Mouse (Mus musculus) layer of hippocampus, postnatal 14 days (tissue): ENCODE measurements around the gene Sh3bgr. TPM values are rescaled to one million over a fixed set of nuclear protein-coding genes. Genes with fewer than 3 reads are reported as not detected.

ENCODE experiments used
- DNase-seq, 2 experiments: peaks; one replicate each; pipeline ENCODE4 v3.0.0; 2021 to 2022; ENCODE audit warnings: low spot score in 2 of 2, mixed read lengths in 1 of 2
- long read RNA-seq, 2 experiments: library from polyadenylated mRNA; stranded (forward); transcript quantifications; one replicate each; pipeline ENCODE4 v2.0.0; 2021
- total RNA-seq, 2 experiments: library from RNA; stranded (reverse); gene quantifications; 2 replicates each; pipeline ENCODE4 v1.2.3; 2021

Sh3bgr gene
- 1 to 10 TPM; 1.4 to 2.1 TPM for total RNA-seq
- long read RNA-seq, experiment 1, partial matches to known transcripts: 0 of 1 reads
- long read RNA-seq, experiment 1, other reads (novel, unspliced or antisense): 0 of 1 reads
- long read RNA-seq, experiment 2, partial matches to known transcripts: 0 of 1 reads
- long read RNA-seq, experiment 2, other reads (novel, unspliced or antisense): 1 of 1 reads

DNA sequence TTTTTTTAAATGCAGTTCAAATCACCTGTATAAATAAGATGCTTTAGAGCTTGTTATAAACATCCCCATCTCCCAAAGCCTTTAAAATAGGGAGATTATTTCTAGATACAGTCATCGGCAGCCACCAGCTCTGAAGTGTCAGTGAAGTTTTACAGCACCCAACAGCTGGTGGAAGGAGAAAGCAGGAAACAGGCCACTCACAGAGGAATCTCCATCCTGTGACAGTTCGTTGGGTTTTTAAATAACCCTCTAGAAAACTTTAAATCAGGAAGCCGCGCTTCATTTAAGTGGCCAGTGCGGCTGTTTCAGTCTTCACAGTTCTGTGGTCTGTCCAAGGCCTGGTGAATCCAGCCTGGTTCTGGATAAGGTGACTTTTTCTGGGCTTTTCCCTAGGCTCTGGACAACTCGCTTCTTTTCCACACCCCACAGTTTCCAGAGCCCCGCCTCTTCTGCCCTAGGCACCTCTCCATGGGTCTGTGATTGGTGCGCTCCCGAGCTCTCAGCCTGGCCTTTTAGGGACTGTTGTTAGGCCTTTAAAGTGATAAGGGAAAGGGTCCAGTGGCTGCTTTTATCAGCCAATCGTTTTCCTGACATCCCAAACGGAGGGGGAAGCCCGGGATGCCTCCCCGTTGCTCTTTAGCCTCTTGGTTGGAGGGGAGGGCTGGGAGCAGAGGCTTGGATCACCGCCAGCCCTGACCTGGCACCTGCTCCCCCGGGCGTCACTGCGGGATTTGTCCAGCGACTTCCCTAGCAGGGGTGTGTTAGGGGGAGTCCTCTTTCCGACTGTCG lies at the start of gene Sh3bgr:
Sh3bgr (plus strand) TSS at position 538 of the 789 bp plus-strand sequence.
- DNase-seq: peak in 1 of 2 experiments; percentile 28

DNA sequence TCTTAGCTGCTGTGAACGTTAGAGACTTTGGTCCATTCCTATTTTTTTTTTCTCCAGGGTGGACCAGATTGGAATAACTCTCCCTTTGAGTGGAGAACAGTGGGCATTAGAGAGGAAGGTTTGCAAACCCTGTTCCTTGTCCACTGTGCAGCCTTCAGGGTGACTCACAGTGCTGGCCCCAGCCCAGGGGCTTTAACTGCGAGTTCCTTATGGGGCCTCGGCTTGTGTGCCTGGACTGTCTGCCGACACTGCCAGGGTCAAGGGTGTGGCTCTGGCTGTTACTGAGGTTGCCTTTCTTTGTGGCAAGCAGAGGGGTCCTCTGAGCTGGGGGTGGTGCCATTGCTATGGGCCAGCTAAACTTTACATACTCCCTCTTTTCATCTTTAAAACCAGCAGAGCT lies 49.3 kb upstream of the Sh3bgr start:
- DNase-seq: no peak

DNA sequence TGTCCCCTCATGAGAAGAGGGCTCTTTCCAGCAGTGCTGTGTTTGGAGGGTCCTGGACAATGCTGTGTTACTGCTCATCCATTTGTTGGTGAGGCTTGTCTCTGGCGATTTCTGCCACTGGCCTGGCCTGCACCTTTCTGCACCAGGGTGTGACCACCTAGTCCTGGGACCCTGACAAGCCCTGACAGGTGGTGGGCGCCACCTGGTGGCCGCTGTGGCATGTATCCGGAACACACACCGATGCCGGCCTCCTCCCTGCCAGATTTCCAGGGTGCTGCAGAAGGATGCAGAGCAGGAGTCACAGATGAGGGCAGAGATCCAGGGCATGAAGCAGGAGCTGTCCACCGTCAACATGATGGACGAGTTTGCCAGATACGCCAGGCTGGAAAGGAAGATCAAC lies 48.7 kb upstream of the Sh3bgr start:
- DNase-seq: peak; percentile 56 to 64

DNA sequence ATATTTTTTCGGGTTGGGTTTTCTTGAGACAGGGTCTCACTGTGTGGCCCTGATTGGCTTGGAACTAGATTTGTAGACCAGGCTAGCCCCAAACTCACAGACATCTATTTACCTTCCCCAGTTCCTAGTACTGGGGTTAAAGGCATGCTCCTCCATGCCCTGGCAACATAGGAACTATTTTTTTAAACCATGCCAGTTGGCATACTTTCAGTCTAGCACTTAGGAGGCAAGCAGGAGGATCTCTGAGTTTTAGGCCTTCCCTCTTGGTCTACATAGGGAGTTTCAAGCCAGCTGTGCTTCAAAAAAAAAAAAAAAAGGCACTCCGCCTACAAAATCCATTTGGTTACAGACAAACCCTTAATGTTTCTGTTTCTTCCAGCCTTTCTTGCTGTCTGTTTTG lies 45.8 kb upstream of the Sh3bgr start:
- DNase-seq: no peak

GRCm38 (mm10) chr16:96156019-96156418 lies 44.2 kb upstream of the Sh3bgr start:
- peak; percentile 45 to 61 for DNase-seq

DNA sequence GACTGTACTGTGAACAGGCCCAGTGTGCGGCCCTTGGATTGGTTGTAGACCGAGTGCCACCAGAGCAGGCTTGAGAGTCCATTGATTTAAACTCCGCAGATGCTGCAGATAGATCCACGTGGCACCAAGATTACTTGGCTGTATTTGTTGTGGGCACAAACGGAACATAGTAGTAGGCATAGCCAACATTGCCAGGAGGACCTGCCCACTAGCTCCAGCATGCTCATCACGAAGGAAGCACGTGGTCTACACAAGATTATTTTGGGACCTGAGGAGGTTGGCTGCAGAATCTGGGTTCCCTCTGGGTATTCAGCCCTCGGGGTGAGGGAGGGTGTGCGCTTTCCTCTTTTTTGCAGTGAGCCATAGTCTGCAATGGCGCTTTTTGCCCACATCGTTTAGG lies 43.1 kb upstream of the Sh3bgr start:
- peak; percentile 27 to 67 for DNase-seq

DNA sequence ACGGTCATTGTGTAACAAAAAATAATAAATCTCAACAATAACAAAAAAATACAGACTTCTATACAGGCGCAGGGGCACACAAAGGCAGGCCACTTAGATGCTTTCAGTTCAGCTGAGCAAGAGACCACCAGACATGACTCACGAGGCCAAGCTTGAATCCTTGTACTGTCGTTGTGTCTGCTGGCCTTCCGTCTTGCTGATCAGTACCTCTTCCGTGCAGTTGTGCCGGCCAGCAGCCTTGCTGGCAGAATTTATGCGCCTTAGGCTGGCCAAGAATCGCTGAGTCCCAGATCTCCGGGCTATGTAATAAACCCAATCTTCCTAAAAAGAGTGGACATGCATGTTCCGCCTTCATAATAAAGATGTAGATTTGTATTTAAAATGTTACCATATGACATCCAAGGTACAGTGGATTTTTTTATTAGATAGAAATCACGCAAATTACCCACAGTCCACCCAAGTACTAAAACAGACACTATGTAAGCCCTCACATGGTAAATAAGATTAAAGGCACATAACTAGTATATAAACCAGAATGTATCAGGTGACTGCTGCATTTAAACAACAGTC lies 41.7 kb upstream of the Sh3bgr start:
- no peak for DNase-seq

DNA sequence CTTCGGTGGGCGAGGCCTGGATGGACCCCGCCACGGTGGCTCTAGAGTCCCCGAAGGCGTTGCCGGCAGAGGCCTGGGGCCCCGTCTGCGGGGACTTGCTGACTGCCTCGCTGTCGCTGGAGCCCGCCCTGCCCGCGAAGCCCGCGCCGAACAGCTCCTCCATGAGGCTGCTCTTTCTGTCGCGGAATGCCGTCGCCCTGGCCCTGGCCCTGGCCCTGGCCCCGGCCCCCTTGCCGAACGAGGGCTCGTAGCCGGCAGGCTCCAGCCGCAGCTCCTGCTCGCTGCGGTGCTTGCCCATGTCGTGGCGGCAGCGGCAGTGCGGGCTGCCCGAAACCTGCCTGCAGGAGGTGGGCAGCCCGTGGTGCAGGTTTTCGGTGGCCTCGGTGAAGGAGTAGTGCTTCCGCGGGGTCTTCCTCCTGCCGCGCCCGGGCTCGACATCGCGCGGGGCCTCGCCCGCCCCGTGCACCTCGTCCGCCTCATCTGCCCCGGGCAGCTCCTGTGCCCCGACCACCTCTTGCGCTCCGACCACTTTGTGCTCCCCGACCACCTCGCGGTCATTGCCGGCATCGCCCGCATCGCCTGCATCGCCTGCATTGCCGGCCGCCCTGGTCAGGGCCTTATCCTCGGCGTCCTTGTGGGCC lies 41.0 kb upstream of the Sh3bgr start:
- peak in 1 of 2 experiments; percentile 66 for DNase-seq

DNA sequence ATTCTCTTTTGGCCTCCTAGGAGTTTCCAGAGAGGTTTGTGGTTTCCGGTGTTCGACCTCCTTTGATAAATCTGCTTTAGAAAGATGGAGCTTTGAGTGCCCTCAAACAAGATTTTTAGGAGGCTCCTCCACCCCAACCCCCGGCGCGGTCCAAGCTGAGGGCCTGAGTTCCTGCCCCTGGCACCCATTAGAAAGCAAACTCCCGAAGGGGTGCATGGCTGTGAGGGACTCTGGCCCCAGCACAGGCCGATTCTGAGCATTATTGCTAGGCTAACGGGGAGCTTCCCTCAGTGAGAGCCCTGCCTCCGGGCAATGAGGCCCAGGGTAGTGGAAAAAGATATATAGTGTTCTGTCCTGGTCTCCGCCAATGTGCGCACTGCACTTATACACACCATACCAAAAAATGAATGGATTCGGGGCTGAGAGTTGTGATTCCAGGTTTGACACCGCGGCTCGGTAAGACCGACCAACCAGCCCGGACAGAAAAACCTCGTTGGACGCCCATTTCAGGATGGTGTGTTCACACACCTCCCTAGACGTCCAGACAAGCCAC lies 40.4 kb upstream of the Sh3bgr start:
- DNase-seq: no peak

DNA sequence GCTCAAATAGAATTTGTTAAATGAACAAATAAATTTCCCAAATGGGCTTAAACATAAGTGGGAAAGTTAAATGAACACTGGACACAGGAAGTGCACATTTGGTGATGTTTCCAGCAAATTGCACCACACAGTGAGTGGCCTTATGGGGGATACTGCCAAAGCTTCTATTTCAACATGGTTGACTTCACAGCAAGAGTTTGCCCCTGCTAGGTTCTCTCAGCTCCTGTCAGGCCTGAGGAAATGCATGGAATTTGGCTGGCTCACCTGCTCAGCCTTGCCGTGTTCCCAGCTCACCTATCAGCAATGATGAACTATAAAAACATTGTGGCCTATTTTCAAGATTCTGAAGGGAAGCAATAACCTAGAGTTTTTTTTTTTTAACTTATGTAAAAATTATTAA lies 39.3 kb upstream of the Sh3bgr start:
- no peak for DNase-seq

GRCm38 (mm10) chr16:96161336-96161735 lies 38.9 kb upstream of the Sh3bgr start:
- no peak for DNase-seq

DNA sequence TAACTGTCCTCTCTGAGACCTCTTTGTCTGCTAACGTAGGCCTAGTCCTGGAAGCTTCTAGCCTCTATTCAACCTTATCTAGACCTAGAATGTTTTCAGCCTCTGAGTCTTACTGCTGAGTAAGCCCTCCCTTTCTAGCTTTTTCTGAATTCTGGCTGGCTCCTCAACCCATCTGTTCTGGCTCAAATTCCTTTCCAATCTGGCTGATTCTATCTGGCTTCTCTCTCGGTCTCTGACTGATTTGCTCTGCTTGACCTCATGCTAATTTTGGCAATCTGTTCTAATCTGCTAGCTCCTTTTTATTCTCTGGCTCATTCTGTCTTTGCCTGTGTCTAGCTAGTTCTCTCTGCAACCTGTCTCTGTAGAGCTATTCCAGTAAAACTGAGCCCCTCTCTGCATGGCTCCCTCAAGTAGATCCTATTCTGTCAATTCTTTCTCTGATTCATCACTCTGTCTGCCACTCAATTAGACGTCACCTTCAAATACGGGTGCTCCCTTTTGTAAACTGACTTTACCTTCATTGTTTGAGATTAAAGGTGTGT lies 34.5 kb upstream of the Sh3bgr start:
- peak in 1 of 2 experiments; percentile 69 for DNase-seq

GRCm38 (mm10) chr16:96168837-96169236 lies 31.4 kb upstream of the Sh3bgr start:
- DNase-seq: no peak

DNA sequence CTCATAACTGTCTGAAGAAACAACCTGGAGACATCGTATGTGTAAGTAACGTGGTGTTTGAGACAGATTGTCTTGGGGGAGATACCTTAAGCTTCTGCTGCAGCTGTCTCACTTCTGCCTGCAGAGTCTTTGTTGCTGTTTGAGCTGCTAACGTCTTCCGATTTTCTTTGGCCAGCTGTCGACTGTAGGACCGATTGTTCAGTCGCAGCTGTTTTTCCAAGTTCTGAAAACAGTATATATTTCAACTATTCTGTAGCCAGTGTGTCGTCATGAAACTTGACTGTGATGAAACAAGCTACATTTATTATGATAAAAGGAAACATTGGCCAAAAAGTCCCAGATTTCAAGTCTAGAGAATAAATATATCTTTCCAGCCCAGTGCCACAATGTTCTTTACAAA lies 26.6 kb upstream of the Sh3bgr start:
- DNase-seq: no peak

DNA sequence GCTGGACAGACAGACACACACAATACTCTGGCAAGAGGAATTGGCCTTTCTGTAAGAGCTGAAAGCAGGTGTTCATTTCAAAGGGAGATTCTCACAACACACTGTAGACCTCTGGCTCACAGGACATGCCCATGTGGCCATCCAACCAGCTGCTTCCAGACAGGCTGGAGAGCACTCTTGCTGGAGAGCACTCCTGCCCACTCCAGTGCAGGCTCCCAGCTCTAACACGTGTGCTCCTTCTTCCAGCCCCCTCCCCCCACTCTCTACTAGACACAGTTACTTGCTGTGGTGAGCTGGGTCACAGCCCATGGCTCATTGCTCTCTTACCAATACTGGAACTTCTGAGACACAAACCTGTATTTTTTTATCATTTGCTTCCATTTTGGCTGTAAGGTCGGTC lies 24.9 kb upstream of the Sh3bgr start:
- no peak for DNase-seq

- DNase-seq: no peak
These were observed 21.1 kb upstream of the Sh3bgr start for GRCm38 (mm10) chr16:96179156-96179555.

GRCm38 (mm10) chr16:96187619-96188018 lies 12.6 kb upstream of the Sh3bgr start:
- DNase-seq: no peak

GRCm38 (mm10) chr16:96191531-96192506 lies 8.4 kb upstream of the Sh3bgr start, which contains the start of gene Lca5l:
Gene Lca5l, minus strand, starts transcription at chr16:96192271.
- DNase-seq: peak; percentile 99

- no peak for DNase-seq
These were observed 415 bp downstream of the Sh3bgr start for GRCm38 (mm10) chr16:96200702-96201028.
